Mouse (Mus musculus) ovary, postnatal 36 days (tissue): ENCODE measurements around the gene Uqcrc2.

Experiments
- DNase-seq: peaks from one replicate; pipeline ENCODE4 v3.0.0; 2022; ENCODE audit warnings: low spot score, mixed read lengths

Uqcrc2 gene

GRCm38 (mm10) chr7:120690634-120691033 is 55.7 kb downstream of the Uqcrc2 start:
- DNase-seq = no peak

DNA sequence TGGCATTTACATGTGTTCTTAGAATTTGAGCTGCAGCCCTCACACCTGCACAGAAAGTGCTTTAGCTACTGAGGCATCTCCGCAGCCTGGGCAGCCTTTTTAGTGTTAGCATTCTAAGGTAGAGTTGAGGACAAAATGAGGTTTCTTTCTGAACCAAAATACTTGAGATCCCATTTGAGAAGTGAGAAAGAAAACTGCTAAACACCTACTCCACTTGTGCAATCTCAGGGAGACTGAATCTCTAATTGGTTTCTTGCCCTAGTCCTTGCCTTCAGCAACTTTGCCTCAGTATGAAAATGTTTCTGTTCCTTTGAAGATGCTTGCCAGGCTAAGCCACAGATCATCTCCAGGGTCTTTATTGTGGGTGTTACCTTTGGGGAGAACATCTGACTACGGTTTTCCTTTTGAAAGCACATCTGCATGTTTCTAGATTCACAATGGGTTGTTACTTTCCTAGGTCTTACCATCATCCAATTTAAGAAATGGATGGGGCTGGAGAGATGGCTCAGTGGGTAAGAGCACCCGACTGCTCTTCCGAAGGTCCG is 58.9 kb downstream of the Uqcrc2 start:
- DNase-seq = no peak

GRCm38 (mm10) chr7:120695196-120695595 is 60.2 kb downstream of the Uqcrc2 start:
- DNase-seq = no peak

DNA sequence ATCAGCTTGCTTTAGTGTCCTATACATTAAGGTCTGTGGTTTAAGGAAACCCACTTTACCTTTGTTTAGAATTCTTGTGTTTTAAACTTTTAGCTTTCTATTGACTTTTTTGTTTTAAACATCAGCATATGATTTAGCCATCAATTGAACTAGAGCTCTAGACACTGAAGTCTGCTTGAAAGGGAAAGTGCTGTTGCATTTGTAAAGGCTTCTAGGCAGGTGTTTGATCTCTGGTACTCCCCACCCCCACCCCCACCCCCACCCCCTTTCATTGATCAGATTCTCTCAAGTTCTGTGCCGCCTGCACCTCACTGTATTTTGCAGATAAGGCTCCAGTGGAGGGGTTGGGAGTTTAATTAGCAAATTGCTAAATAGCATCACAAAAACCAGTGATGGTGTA is 60.7 kb downstream of the Uqcrc2 start:
- no peak for DNase-seq

- DNase-seq = no peak
Measured at GRCm38 (mm10) chr7:120696331-120696730, 61.4 kb downstream of the Uqcrc2 start.

- no peak for DNase-seq
Measured at GRCm38 (mm10) chr7:120699586-120699985, 64.6 kb downstream of the Uqcrc2 start.

- no peak for DNase-seq
Measured at GRCm38 (mm10) chr7:120703888-120704287, 68.9 kb downstream of the Uqcrc2 start.
